Mouse (Mus musculus) bone marrow macrophage, adult 2 months (primary cell): ENCODE measurements at regions not wholly inside any gene's neighbourhood (a gene's known extent, or its start where the extent isn't known, plus 50 kb on each side); places are given as distances from the start of the nearest gene placed in this dataset.

ENCODE experiments used
- CTCF ChIP-seq: IDR thresholded peaks from 2 replicates; pipeline ENCODE4 v1.5.1; 2012; ENCODE audit warnings: low read depth, mild to moderate bottlenecking, low read length, moderate library complexity
- POLR2A ChIP-seq: IDR thresholded peaks from 2 replicates; pipeline ENCODE4 v1.6.1; 2012; ENCODE audit warnings: mild to moderate bottlenecking, low read depth, low read length, borderline replicate concordance

DNA sequence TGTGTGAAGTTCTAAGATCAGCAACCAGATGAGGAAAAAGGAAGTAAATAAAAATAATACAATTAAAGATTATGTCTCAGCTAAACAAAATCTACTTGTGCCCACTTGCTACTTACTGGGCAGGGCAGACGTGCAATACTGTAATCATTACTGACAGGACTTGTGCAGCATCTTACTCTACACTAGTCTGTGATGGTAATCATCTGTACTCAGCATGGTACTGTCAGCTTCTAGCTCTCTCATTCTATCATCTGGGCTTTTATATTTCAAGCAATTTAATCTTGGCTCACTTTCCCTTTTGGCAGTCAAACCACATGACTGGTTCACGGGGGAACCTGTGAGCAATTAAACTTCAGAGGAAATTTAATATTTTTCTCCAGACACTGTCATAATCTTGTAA, 167.5 kb downstream of the Arl6ip6 start:
- TF ChIP-seq CTCF = no peak
- no peak for TF ChIP-seq POLR2A
